Mouse (Mus musculus) mouse embryonic stem cell (cell line): ENCODE measurements around the gene Ccm2l.

ENCODE experiments used
- in situ Hi-C, 2 experiments: fragments of 300-500 bp; cut with MboI; formaldehyde crosslinking; loops; 1 replicate in 1 of 2; 3 replicates in 1 of 2; pipeline ENCODE4 v1.14.3; 2019 to 2020; ENCODE audit warnings: low sequenced_read_pairs in 2 of 2, low pct_unique_long_range_greater_than_20kb in 1 of 2, mixed read lengths in 1 of 2; ENCODE audit not compliant: unreplicated experiment in 1 of 2

The Ccm2l gene

DNA sequence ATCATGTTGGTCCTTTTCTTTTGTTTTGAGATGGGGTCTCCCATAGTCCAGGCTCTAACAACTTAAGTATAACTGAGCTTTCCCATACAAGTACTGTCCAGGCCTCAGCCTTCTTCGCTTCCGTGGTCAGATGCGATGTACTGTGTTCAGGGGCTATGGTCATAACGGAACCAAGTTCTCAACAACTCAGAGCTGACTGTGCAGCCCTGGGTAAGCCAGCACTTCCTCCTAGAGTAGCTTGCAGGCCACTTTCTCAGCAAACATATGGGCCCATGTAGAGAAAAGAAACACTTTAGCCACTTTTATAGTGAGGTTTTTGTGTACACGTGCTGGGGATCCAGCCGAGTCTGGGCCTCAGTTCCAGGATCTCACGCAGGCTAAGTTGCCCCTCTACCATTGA lies 56.9 kb downstream of the Ccm2l start:
- in situ Hi-C loops: no loop called here

DNA sequence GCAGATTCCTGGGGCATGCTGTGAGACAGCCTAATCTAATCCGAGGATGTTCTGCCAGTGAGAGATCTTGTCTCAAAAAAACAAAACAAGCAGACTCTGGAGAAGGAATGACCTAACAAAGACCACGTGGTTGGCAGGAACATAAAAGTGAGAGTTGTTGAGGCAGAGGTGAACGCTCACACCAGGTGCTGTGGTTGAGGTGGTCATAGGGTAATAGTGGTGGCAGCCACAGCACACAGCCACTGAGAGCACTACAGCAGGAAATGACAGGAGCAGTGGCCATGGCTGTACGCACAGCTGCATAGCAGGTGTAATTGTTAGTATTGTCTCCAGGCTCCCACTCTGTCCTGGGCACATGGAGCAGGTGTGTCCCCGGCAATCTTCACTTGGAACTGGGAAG lies 60.1 kb downstream of the Ccm2l start:
- in situ Hi-C loops: no loop called here

- in situ Hi-C loops: no loop called here
Measured at GRCm38 (mm10) chr2:153131019-153131418, 65.3 kb downstream of the Ccm2l start.
